ENCODE assay signal across 21 mouse cellular contexts in genomic region chr15:59218916-59219315, GRCm38 (mm10).
A peak's percentile ranks its signal among the peaks of the same experiment; 100 is the strongest.
DNase-seq lines count a peak whose midpoint lies in the region; ATAC-seq lines count a peak whose summit lies in the region.
"Had no signal": no experiment of that assay in that cellular context is flagged by ENCODE, and none has a peak within 500 bp of the region (broad histone marks: within the 10 kb centered on the region; RNA-seq: fewer than 3 reads in every experiment).

No protein-coding gene starts in this region.

- intact Hi-C loops in gastrocnemius, postnatal 36 days (cut with DNase I), result no loop called here

- no peak for ATAC-seq in heart, embryonic 12.5 days (ENCODE audit: insufficient number of reproducible peaks, low FRiP score)
- ATAC-seq in monocyte, adult 5-6 weeks (replicated peaks; ENCODE audit: insufficient number of reproducible peaks, low FRiP score, low TSS enrichment, poor library complexity, severe bottlenecking), result no peak
- ATAC-seq: activated CD4-positive, CD25-positive, alpha-beta regulatory T cell, adult 4 months; CD4-positive, CD25-positive, alpha-beta regulatory T cell, adult 4 months; Patski had no signal

- H3K4me1 ChIP-seq in heart, embryonic 12.5 days (replicated peaks), result no peaks in the 10 kb centered on the region

- H3K36me3 ChIP-seq in heart, embryonic 12.5 days, result no peaks in the 10 kb centered on the region
- H3K36me3 ChIP-seq: G1E had no signal

- H3K4me3 ChIP-seq in heart, embryonic 12.5 days, result no peak overlapping the region

- no peaks in the 10 kb centered on the region for H3K9me3 ChIP-seq in heart, embryonic 12.5 days (replicated peaks)

- H3K9ac ChIP-seq in heart, embryonic 12.5 days, result no peak overlapping the region

- no peak overlapping the region for H3K27ac ChIP-seq in heart, embryonic 12.5 days (ENCODE audit: poor library complexity, severe bottlenecking)

- DNase-seq in heart, adult 11 months, result peak; percentile 75
- peak; percentile 49 for DNase-seq in retina, embryonic 14.5 days (ENCODE audit: low spot score)
- DNase-seq in retina, postnatal 1 day, result peak; percentile 65
- DNase-seq in gastrocnemius, postnatal 36 days, result no peak
- DNase-seq: adrenal gland, adult 2 months; adrenal gland, adult 8-10 months; adrenal gland, postnatal 10 days; adrenal gland, postnatal 14 days; adrenal gland, postnatal 25 days; adrenal gland, postnatal 36 days; B cell, adult 2 months; cerebellum, adult 11 months; cerebellum, adult 11-12 months; cerebellum, adult 18-20 months had no signal

- H3K4me2 ChIP-seq in heart, embryonic 12.5 days, result no peak overlapping the region

- 74% methylated on average over 7 of the region's 7 CpGs for WGBS in heart, embryonic 12.5 days

- no peaks in the 10 kb centered on the region for H3K27me3 ChIP-seq in heart, embryonic 12.5 days (replicated peaks)
- H3K27me3 ChIP-seq: CH12.LX, Patski had no signal

Comparison
In these comparisons a context has a peak if more than half of its experiments do, and no peak if none do; other contexts are left out.
1. DNase-seq: peak in heart, adult 11 months (single experiment), retina, embryonic 14.5 days (single experiment) and retina, postnatal 1 day (single experiment); none in gastrocnemius, postnatal 36 days (0 of 2).